Mouse (Mus musculus) forebrain, embryonic 11.5 days (tissue): ENCODE results near the gene Nfic. TPM values are rescaled to one million over a fixed set of nuclear protein-coding genes. Genes with fewer than 3 reads are reported as not detected.

Experiments used
- ATAC-seq: fragments of 200-750 bp; cut with Nextera tagmentation; replicated peaks from 2 replicates; pipeline ENCODE4 v1.8.0; 2017; ENCODE audit warnings: moderate TSS enrichment; ENCODE audit not compliant: low FRiP score
- DNase-seq: peaks from one replicate; pipeline ENCODE4 v3.0.0-alpha.2; 2017; ENCODE audit warnings: low spot score
- H3K27ac ChIP-seq: fragments of 300-500 bp; sonication (generic); 2 replicates; pipeline ENCODE4 v1.5.1; 2014; ENCODE audit warnings: low read depth, low read length
- H3K27me3 ChIP-seq: fragments of 300-500 bp; sonication (generic); 2 replicates; pipeline ENCODE4 v1.6.1; 2014; ENCODE audit warnings: mild to moderate bottlenecking, low read length, mixed read lengths; ENCODE audit not compliant: control insufficient read depth, insufficient read depth
- H3K36me3 ChIP-seq: fragments of 300-500 bp; sonication (generic); 2 replicates; pipeline ENCODE4 v1.6.1; 2014; ENCODE audit warnings: mild to moderate bottlenecking, low read length, moderate library complexity, mixed read lengths; ENCODE audit not compliant: control insufficient read depth, insufficient read depth
- H3K4me1 ChIP-seq: fragments of 300-500 bp; sonication (generic); replicated peaks from 2 replicates; pipeline ENCODE4 v1.6.1; 2014; ENCODE audit warnings: low read length, mixed read lengths; ENCODE audit not compliant: control insufficient read depth, insufficient read depth
- H3K4me2 ChIP-seq: fragments of 300-500 bp; sonication (generic); 2 replicates; pipeline ENCODE4 v1.6.1; 2014; ENCODE audit warnings: low read depth, mild to moderate bottlenecking, low read length, moderate library complexity, mixed read lengths; ENCODE audit not compliant: severe bottlenecking
- H3K4me3 ChIP-seq: fragments of 300-500 bp; sonication (generic); 2 replicates; pipeline ENCODE4 v1.5.1; 2014; ENCODE audit warnings: low read depth, low read length
- H3K9ac ChIP-seq: fragments of 300-500 bp; sonication (generic); 2 replicates; pipeline ENCODE4 v1.6.1; 2014; ENCODE audit warnings: low read length
- H3K9me3 ChIP-seq: fragments of 300-500 bp; sonication (generic); 2 replicates; pipeline ENCODE4 v1.6.1; 2016; ENCODE audit warnings: low read length, mixed read lengths; ENCODE audit not compliant: control insufficient read depth
- WGBS: fragments of 180-500 bp; shearing (Covaris S2); extraction: QIAGEN DNeasy Blood & Tissue Kit; methylation state at CpG from one replicate; pipeline ENCODE4 v1.1.7; 2014; 5-methylcytosine and 5-hydroxymethylcytosine counted together
- polyA plus RNA-seq: library from polyadenylated mRNA; unstranded; fragments of >200 nt; fragmentation: Nextera tagmentation; extraction: Ambion mirVana; gene quantifications from 2 replicates; pipeline ENCODE4 v1.2.1, GENCODE M21; 2014

Nfic gene
- polyA plus RNA-seq, 1 experiment from 2014 or later, result 10.8 TPM

GRCm38 (mm10) chr10:81376561-81377361 is 78.7 kb downstream of the Nfic start:
- no peak for DNase-seq
- no peak for ATAC-seq
- Histone ChIP-seq H3K4me2 (peak overlapping the region; percentile 88), H3K9ac (peak overlapping the region; percentile 94), H3K27ac (peak overlapping the region; percentile 6; the same call in 1 of the 2 replicates), H3K36me3 (peaks cover 9% of the 10 kb centered on the region; the same call in 1 of the 2 replicates), H3K4me1 (peaks cover 17% of the 10 kb centered on the region), H3K4me3 (peak overlapping the region; percentile 89), H3K27me3 (no peaks in the 10 kb centered on the region), H3K9me3 (no peaks in the 10 kb centered on the region)
- 43% methylated on average over 6 of the region's 6 CpGs for WGBS

- no peak overlapping the region for H3K27ac ChIP-seq
- no peaks in the 10 kb centered on the region for H3K9me3 ChIP-seq
- H3K36me3 ChIP-seq, result peaks cover 15% of the 10 kb centered on the region; the same call in 1 of the 2 replicates
- no peak overlapping the region for H3K4me3 ChIP-seq
- no peaks in the 10 kb centered on the region for H3K27me3 ChIP-seq
- DNase-seq (no peak), ATAC-seq (no peak)
- no peak overlapping the region for H3K4me2 ChIP-seq
- no peak overlapping the region for H3K9ac ChIP-seq
- peaks cover 17% of the 10 kb centered on the region for H3K4me1 ChIP-seq
- 94% methylated on average over 10 of the region's 10 CpGs for WGBS
Measured at GRCm38 (mm10) chr10:81375322-81375721, 80.1 kb downstream of the Nfic start.

GRCm38 (mm10) chr10:81367207-81367495 is 88.3 kb downstream of the Nfic start:
- peaks cover 19% of the 10 kb centered on the region for H3K27me3 ChIP-seq
- H3K9me3 ChIP-seq, result no peaks in the 10 kb centered on the region
- H3K4me3 ChIP-seq, result no peak overlapping the region
- DNase-seq (no peak), ATAC-seq (no peak)
- no peak overlapping the region for H3K4me2 ChIP-seq
- H3K36me3 ChIP-seq, result peaks cover 32% of the 10 kb centered on the region
- WGBS, result 86% methylated on average over 6 of the region's 6 CpGs
- no peak overlapping the region for H3K27ac ChIP-seq
- peaks cover 29% of the 10 kb centered on the region for H3K4me1 ChIP-seq
- H3K9ac ChIP-seq, result no peak overlapping the region

- Histone ChIP-seq H3K27me3 (peaks cover 19% of the 10 kb centered on the region), H3K36me3 (peaks cover 32% of the 10 kb centered on the region), H3K9ac (no peak overlapping the region), H3K4me2 (no peak overlapping the region), H3K4me1 (peaks cover 29% of the 10 kb centered on the region), H3K27ac (no peak overlapping the region), H3K4me3 (no peak overlapping the region), H3K9me3 (no peaks in the 10 kb centered on the region)
- ATAC-seq (no peak), DNase-seq (no peak)
- WGBS, result 83% methylated on average over 6 of the region's 6 CpGs
Measured at GRCm38 (mm10) chr10:81366477-81367206, 88.8 kb downstream of the Nfic start.

- peak; percentile 75 for DNase-seq
- whole genome bisulfite sequencing, result 15% methylated on average over 12 of the region's 12 CpGs
- peak within 1 kb of the TSS; percentile 53; the same call in 1 of the 2 replicates for H3K4me2 ChIP-seq
- H3K27ac ChIP-seq, result no peak within 1 kb of the TSS
- H3K36me3 ChIP-seq, result peaks cover 30% of the 10 kb centered on the region
- H3K4me1 ChIP-seq, result peaks cover 29% of the 10 kb centered on the region
- ATAC-seq, result peak; percentile 38
- peaks cover 19% of the 10 kb centered on the region for H3K27me3 ChIP-seq
- no peaks in the 10 kb centered on the region for H3K9me3 ChIP-seq
- H3K4me3 ChIP-seq, result no peak within 1 kb of the TSS; the same call in 1 of the 2 replicates
- H3K9ac ChIP-seq, result peak within 1 kb of the TSS; percentile 29
Measured at GRCm38 (mm10) chr10:81365672-81366476, 89.6 kb downstream of the Nfic start, which contains the start of gene 4930404N11Rik. TSS of gene 4930404N11Rik (minus strand) at chr10:81365816.

GRCm38 (mm10) chr10:81365073-81365472 is 90.4 kb downstream of the Nfic start:
- Histone ChIP-seq H3K4me3 (no peak overlapping the region), H3K27ac (no peak overlapping the region)

GRCm38 (mm10) chr10:81364666-81365065 is 90.8 kb downstream of the Nfic start:
- no peak overlapping the region for H3K27ac ChIP-seq
- 0 out of 2 replicates have a peak, but pooled peaks have one; percentile 4 for ATAC-seq
- H3K36me3 ChIP-seq, result peaks cover 21% of the 10 kb centered on the region
- peaks cover 29% of the 10 kb centered on the region for H3K4me1 ChIP-seq
- H3K9ac ChIP-seq, result peak overlapping the region; percentile 29; the same call in 1 of the 2 replicates
- no peak for DNase-seq
- H3K27me3 ChIP-seq, result peaks cover 19% of the 10 kb centered on the region
- WGBS, result 16% methylated on average over 28 of the region's 28 CpGs
- H3K4me3 ChIP-seq, result peak overlapping the region; percentile 24; the same call in 1 of the 2 replicates
- H3K9me3 ChIP-seq, result no peaks in the 10 kb centered on the region
- H3K4me2 ChIP-seq, result peak overlapping the region; percentile 53

More at GRCm38 (mm10) chr10:81365073-81365472, 90.4 kb downstream of the Nfic start:
- Histone ChIP-seq H3K36me3 (peaks cover 24% of the 10 kb centered on the region), H3K4me2 (no peak overlapping the region), H3K27me3 (peaks cover 19% of the 10 kb centered on the region), H3K9ac (peak overlapping the region; percentile 29; the same call in 1 of the 2 replicates), H3K9me3 (no peaks in the 10 kb centered on the region), H3K4me1 (peaks cover 29% of the 10 kb centered on the region)
- no peak for DNase-seq
- 0 out of 2 replicates have a peak, but pooled peaks have one; percentile 9 for ATAC-seq
- WGBS, result 36% methylated on average over 4 of the region's 4 CpGs
